Mouse (Mus musculus): Measurements from ENCODE around the gene Adcy6.

Adcy6 gene

GRCm38 (mm10) chr15:98609331-98610130, at the start of gene Adcy6:
Gene Adcy6, minus strand, starts transcription at chr15:98610076.
- in situ Hi-C loops (cut with MseI, MboI): no loop called here

- in situ Hi-C loops (cut with MseI, MboI): no loop called here
Observed at GRCm38 (mm10) chr15:98656982-98657751, 47.3 kb upstream of the Adcy6 start.

- in situ Hi-C loops (cut with MseI, MboI): no loop called here
Observed at GRCm38 (mm10) chr15:98652174-98652573, 42.3 kb upstream of the Adcy6 start.

DNA sequence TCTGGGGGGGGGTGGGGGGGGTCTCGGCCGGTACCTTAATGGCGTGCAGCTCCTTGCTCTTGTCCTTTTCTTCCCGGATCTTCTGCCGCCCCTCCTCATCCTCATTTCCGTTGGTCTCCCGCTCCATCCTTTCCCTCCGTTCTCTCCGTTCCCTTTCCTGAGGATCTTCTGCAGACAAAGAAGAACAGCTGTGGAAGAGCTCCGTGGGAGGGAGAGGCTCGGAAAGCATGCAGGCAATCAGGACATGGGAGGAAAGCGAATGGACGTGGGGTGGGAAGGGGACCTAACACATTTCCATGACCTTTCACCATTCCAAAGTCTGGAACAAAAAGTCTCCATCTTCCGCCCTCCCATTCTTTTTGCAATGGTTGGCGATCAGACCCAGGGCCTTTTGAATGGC, 41.6 kb upstream of the Adcy6 start:
- in situ Hi-C loops (cut with MseI, MboI): no loop called here

- in situ Hi-C loops (cut with MseI, MboI): no loop called here
Observed at GRCm38 (mm10) chr15:98648071-98648470, 38.2 kb upstream of the Adcy6 start.

- in situ Hi-C loops (cut with MseI, MboI): no loop called here
Observed at GRCm38 (mm10) chr15:98647308-98647707, 37.4 kb upstream of the Adcy6 start.

DNA sequence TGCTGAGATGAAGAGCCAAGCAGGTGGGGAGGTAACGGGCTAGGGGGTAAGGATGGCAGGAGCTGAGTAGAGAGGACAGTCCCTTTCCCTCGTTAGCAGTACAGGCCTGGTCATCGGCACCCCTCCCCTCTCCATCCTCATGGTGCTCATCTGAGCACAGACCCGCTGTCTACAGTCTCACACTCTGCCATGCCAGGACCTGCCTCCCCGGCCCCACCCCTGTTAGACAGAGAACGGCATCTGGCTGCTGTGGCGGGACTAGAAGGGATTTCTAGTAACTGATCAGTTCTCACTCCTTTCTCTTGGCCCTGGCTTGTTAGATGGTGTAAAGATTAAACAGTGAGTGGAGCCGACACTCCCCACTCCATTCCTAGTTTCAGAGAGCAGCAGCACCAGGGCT, 36.9 kb upstream of the Adcy6 start:
- in situ Hi-C loops (cut with MseI, MboI): no loop called here

DNA sequence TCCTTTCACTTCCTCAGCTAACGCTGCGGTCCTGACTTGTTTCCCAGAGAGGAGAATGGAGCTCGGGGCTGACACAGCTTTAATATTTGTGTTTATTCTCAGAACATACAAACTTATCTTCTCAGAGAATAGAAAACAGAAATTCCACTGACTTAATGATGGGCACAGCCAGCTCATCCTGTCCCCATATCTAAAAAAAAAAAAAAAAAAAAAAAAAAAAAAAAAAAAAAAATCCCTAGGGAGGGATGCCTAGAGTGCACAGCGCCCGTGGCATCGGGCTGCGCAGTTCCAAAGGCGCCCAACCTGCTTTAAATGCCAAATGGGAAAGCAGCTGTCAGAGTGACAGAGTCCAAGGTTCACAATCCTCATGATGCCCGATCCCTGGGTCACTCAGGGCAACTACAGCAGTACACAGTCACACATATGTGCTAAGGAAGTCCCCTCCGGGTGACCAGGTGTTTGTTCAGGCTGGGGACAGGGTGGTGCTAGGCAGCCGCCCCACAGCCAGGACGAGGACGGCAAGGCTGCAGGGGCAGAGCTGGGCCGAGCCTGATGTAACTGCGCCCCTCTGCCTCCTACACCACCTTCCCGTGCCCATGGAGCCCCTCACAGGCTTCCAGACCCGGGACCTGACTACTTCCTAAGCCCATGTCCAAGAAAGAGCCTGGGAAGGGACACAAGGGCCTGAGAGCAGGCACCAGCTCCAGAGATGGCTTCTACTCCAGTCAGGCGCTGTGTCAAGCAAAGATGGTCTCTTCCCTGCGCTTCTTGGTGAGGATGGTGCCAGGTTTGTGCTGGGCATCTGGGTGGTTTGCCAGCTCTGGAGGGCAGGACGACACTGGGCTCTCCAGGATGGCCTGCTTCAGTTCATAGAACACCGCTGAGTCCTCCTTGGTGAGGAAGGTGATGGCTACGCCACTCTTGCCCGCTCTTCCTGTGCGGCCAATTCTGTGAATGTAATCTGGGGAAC, 35.5 kb upstream of the Adcy6 start:
- in situ Hi-C loops (cut with MseI, MboI): no loop called here

DNA sequence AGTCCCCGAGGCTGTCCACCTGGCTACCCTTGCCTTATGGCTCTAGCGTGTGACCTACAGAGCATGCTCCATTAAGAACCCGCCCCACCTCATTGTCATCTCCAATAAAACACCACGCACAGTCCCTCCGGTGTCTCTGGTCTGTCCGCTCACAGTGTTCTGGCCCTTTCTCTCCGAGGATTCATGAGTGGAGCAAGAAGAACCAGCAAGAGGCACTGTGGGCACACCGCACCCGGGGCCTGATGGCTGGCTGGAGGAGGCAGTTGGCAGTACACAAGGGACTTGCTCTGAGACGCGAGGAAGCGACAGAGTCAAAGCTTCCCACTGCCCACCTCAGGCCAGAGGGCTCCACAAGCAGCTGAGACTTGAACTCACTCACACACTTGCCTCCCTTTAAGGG, 34.5 kb upstream of the Adcy6 start:
- in situ Hi-C loops (cut with MseI, MboI): no loop called here

DNA sequence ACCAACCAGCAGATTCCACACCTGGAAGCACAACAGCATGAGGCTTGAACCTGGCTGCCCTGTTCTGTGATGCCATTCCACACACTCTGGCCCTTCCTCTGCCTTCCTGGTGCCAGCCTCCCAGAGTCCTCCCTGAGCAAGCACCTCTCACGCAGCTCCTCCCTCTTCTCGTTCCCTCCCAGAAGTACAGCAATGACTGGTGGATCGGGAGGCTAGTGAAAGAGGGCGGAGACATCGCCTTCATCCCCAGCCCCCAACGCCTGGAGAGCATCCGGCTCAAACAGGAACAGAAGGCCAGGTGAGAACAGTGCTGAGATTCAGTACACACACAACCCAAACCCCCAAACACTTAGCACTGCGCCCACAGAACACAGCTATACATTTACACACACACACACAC, 30.3 kb upstream of the Adcy6 start:
- in situ Hi-C loops (cut with MseI, MboI): no loop called here

- in situ Hi-C loops (cut with MseI, MboI): no loop called here
Observed at GRCm38 (mm10) chr15:98637155-98637554, 27.3 kb upstream of the Adcy6 start.

- in situ Hi-C loops (cut with MseI, MboI): no loop called here
Observed at GRCm38 (mm10) chr15:98636517-98636916, 26.6 kb upstream of the Adcy6 start.

- in situ Hi-C loops (cut with MseI, MboI): no loop called here
Observed at GRCm38 (mm10) chr15:98635291-98635841, 25.5 kb upstream of the Adcy6 start.

DNA sequence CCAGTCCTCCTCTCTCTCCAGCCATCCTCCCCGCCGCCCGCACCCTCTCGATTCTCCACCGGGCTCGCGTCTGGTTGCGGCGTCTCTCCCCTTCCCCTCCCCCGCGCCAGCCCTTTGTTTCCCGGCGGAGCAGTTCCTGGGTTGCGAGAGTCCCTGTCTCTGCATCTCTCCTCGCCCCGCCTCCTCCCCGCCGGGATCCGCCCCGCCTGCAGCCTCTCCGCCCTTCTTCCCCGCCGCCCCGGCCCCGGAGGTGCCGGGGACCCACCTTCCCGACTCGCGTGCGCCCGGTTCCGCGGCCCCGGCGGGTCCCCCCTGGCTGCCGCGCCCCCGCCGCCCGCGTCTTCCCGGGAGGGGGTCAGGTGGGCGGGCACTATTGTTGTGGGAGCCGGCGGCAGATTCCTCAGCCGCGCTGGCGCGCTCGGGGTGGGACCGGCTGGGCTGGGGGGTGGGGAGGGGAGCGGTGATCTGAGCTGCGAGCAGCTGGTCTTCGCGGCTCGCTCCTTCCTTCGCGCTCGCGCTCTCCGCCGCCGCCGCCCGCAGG, 24.7 kb upstream of the Adcy6 start:
- in situ Hi-C loops (cut with MseI, MboI): no loop called here

- in situ Hi-C loops (cut with MseI, MboI): no loop called here
Observed at GRCm38 (mm10) chr15:98633822-98634470, 24.1 kb upstream of the Adcy6 start.

DNA sequence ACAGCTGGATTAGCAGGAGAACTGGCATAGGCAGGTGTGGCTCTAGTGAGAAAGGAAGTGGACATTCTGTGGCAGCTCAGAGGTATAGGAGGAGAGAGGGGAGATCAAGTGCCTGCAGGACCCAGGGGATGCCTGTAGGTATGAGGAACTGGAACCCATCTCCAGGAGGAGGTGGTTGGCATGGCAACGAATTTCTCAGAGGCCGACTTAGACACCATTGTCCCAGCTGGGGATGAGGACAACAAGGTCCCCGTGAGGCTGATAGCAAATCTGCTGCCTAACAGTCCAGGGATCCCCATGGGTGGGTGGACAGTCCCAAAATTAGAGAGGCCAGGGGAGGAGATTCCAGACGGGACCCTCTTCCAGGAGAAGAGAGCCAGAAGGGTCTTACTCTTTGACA, 23.0 kb upstream of the Adcy6 start:
- in situ Hi-C loops (cut with MseI, MboI): no loop called here

- in situ Hi-C loops (cut with MseI, MboI): no loop called here
Observed at GRCm38 (mm10) chr15:98632107-98632744, 22.4 kb upstream of the Adcy6 start.

DNA sequence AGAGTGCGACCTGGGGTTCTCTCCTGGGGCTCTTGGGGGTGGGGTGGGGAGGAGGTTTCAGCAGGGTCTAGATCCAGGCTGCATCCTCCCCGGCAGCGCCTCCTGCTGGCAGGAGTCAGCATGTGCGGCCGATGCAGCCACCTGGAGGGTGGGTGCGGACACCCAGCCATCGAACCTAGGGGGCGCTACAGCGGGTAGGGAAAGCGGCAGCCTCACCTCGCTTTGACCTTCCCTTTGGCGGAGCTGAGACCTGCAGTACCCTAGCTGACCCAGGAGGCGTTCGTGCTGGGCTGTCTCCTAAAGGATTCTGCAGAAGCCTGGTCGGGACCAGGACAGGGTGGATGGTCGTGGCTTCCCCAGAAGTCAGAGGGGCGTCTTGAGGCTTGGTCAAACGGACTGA, 21.6 kb upstream of the Adcy6 start:
- in situ Hi-C loops (cut with MseI, MboI): no loop called here

GRCm38 (mm10) chr15:98630540-98630939, 20.7 kb upstream of the Adcy6 start, which contains the start of gene Cacnb3:
Gene Cacnb3, plus strand, starts transcription at chr15:98630840.
- in situ Hi-C loops (cut with MseI, MboI): no loop called here

- in situ Hi-C loops (cut with MseI, MboI): no loop called here
Observed at GRCm38 (mm10) chr15:98629464-98629863, 19.6 kb upstream of the Adcy6 start.

Measured in mouse trophoblast stem cell (cell line).